Mouse (Mus musculus) cerebellum, adult 9-10 months (tissue): ENCODE data around the gene Slain2.
"Not testable (repeated sequence)": the region's sequence is repeated elsewhere in the genome, so short reads cannot be mapped to it uniquely, and the experiment has no call there.

Source experiments
- DNase-seq: peaks from one replicate; pipeline ENCODE4 v3.0.0; 2022

The Slain2 gene

GRCm38 (mm10) chr5:72901866-72902265 is 12.2 kb upstream of the Slain2 start:
- no peak for DNase-seq

GRCm38 (mm10) chr5:72902312-72902711 is 11.8 kb upstream of the Slain2 start:
- no peak for DNase-seq

- DNase-seq = no peak
These were observed 11.1 kb upstream of the Slain2 start for GRCm38 (mm10) chr5:72902876-72903516.

- DNase-seq = no peak
These were observed 9.0 kb upstream of the Slain2 start for GRCm38 (mm10) chr5:72904903-72905790.

- no peak for DNase-seq
These were observed 6.7 kb upstream of the Slain2 start for GRCm38 (mm10) chr5:72907402-72907801.

GRCm38 (mm10) chr5:72908324-72908936 is 5.7 kb upstream of the Slain2 start:
- no peak for DNase-seq

GRCm38 (mm10) chr5:72909363-72909762 is 4.7 kb upstream of the Slain2 start:
- DNase-seq = no peak

GRCm38 (mm10) chr5:72910373-72910772 is 3.7 kb upstream of the Slain2 start:
- no peak for DNase-seq

- no peak for DNase-seq
These were observed 2.8 kb upstream of the Slain2 start for GRCm38 (mm10) chr5:72911284-72911683.

- DNase-seq = peak; percentile 59
These were observed 793 bp downstream of the Slain2 start for GRCm38 (mm10) chr5:72914633-72915561.

- no peak for DNase-seq
These were observed 1.9 kb downstream of the Slain2 start for GRCm38 (mm10) chr5:72916048-72916447.

- no peak for DNase-seq
These were observed 2.7 kb downstream of the Slain2 start for GRCm38 (mm10) chr5:72916851-72917250.

- DNase-seq = peak; percentile 39
These were observed 6.3 kb downstream of the Slain2 start for GRCm38 (mm10) chr5:72920416-72920815.

- DNase-seq = no peak
These were observed 7.1 kb downstream of the Slain2 start for GRCm38 (mm10) chr5:72921171-72921570.

GRCm38 (mm10) chr5:72922796-72923195 is 8.7 kb downstream of the Slain2 start:
- no peak for DNase-seq

- no peak for DNase-seq
These were observed 13.0 kb downstream of the Slain2 start for GRCm38 (mm10) chr5:72927074-72927473.

GRCm38 (mm10) chr5:72933026-72933675 is 19.0 kb downstream of the Slain2 start:
- DNase-seq = no peak

GRCm38 (mm10) chr5:72938421-72938820 is 24.3 kb downstream of the Slain2 start:
- DNase-seq = not testable (repeated sequence)

GRCm38 (mm10) chr5:72939311-72939710 is 25.2 kb downstream of the Slain2 start:
- DNase-seq = no peak

GRCm38 (mm10) chr5:72940906-72941432 is 26.9 kb downstream of the Slain2 start:
- DNase-seq = no peak

- no peak for DNase-seq
These were observed 34.0 kb downstream of the Slain2 start for GRCm38 (mm10) chr5:72948136-72948535.

- no peak for DNase-seq
These were observed 36.1 kb downstream of the Slain2 start for GRCm38 (mm10) chr5:72950252-72950651.
